In genomic region chr12:101020210-101021015, GRCm38 (mm10) we compare ENCODE assay signal across 13 mouse cellular contexts. TPM values are rescaled to one million over a fixed set of nuclear protein-coding genes. Genes with fewer than 3 reads are reported as not detected.
A peak's percentile ranks its signal among the peaks of the same experiment; 100 is the strongest.
DNase-seq lines count a peak whose midpoint lies in the region; ATAC-seq and TF ChIP-seq lines count a peak whose summit lies in the region.
"Had no signal": no experiment of that assay in that cellular context is flagged by ENCODE, and none has a peak within 500 bp of the region (broad histone marks: within the 10 kb centered on the region; RNA-seq: fewer than 3 reads in every experiment).

No protein-coding gene starts in this region.

- H3K27ac ChIP-seq in embryonic facial prominence, embryonic 13.5 days: peak overlapping the region; percentile 36; the same call in 1 of the 2 replicates
- H3K27ac ChIP-seq in embryonic facial prominence, embryonic 10.5 days (replicated peaks): no peak overlapping the region
- H3K27ac ChIP-seq in forebrain, embryonic 14.5 days (ENCODE audit: low read depth, low read length): 0 out of 2 replicates have a peak overlapping the region, but pooled peaks have one; percentile 21
- H3K27ac ChIP-seq in kidney, embryonic 15.5 days: no peak overlapping the region
- H3K27ac ChIP-seq: heart, embryonic 15.5 days; limb, embryonic 10.5 days; stomach, embryonic 15.5 days had no signal

- no peak overlapping the region for H3K4me3 ChIP-seq in embryonic facial prominence, embryonic 13.5 days
- H3K4me3 ChIP-seq in embryonic facial prominence, embryonic 10.5 days: no peak overlapping the region
- H3K4me3 ChIP-seq in forebrain, embryonic 14.5 days (ENCODE audit: low read depth, low read length): no peak overlapping the region
- no peak overlapping the region for H3K4me3 ChIP-seq in kidney, embryonic 15.5 days (replicated peaks)
- H3K4me3 ChIP-seq: heart, embryonic 15.5 days; limb, embryonic 10.5 days; stomach, embryonic 15.5 days had no signal

- DNase-seq in embryonic facial prominence, embryonic 10.5 days (ENCODE audit: low spot score): no peak
- peak; percentile 28 to 56 for DNase-seq in lung, adult 18-20 months
- no peak for DNase-seq in lung, postnatal 36 days
- DNase-seq in brain, embryonic 14.5 days (ENCODE audit: low read depth): peak; percentile 71
- peak; percentile 64 for DNase-seq in forebrain, embryonic 14.5 days (ENCODE audit: low spot score)
- no peak for DNase-seq in kidney, adult 11 months
- DNase-seq: kidney, postnatal 14 days had no signal

- TF ChIP-seq POLR2A in brain, embryonic 14.5 days (IDR thresholded peaks at IDR 0.05; ENCODE audit: borderline replicate concordance, extremely low read depth, insufficient read depth, insufficient read length, poor library complexity, severe bottlenecking): no peak

- ATAC-seq in embryonic facial prominence, embryonic 13.5 days (ENCODE audit: insufficient number of reproducible peaks, insufficient read depth, low FRiP score, low TSS enrichment, low read depth): no peak
- ATAC-seq in forebrain, embryonic 14.5 days: peak; percentile 22; the same call in 1 of the 2 replicates
- ATAC-seq in kidney, embryonic 15.5 days (replicated peaks; ENCODE audit: low FRiP score): no peak
- ATAC-seq: Patski had no signal

- H3K36me3 ChIP-seq in embryonic facial prominence, embryonic 13.5 days: no peaks in the 10 kb centered on the region
- H3K36me3 ChIP-seq in embryonic facial prominence, embryonic 10.5 days (replicated peaks): peaks cover 39% of the 10 kb centered on the region
- peaks cover 16% of the 10 kb centered on the region for H3K36me3 ChIP-seq in forebrain, embryonic 14.5 days (ENCODE audit: control insufficient read depth, insufficient read depth, low read length)
- peaks cover 28% of the 10 kb centered on the region for H3K36me3 ChIP-seq in kidney, embryonic 15.5 days
- H3K36me3 ChIP-seq: heart, embryonic 15.5 days; stomach, embryonic 15.5 days had no signal

- 80% methylated on average over 15 of the region's 15 CpGs for WGBS in embryonic facial prominence, embryonic 13.5 days
- 92% methylated on average over 15 of the region's 15 CpGs for WGBS in embryonic facial prominence, embryonic 10.5 days
- WGBS in forebrain, embryonic 14.5 days: 58% methylated on average over 15 of the region's 15 CpGs
- 84% methylated on average over 15 of the region's 15 CpGs for WGBS in kidney, embryonic 15.5 days

- H3K4me2 ChIP-seq in embryonic facial prominence, embryonic 13.5 days: no peak overlapping the region
- H3K4me2 ChIP-seq in forebrain, embryonic 14.5 days (ENCODE audit: low read length): no peak overlapping the region
- no peak overlapping the region for H3K4me2 ChIP-seq in kidney, embryonic 15.5 days
- H3K4me2 ChIP-seq: heart, embryonic 15.5 days; stomach, embryonic 15.5 days had no signal

- peaks cover 9% of the 10 kb centered on the region; the same call in 1 of the 2 replicates for H3K27me3 ChIP-seq in embryonic facial prominence, embryonic 13.5 days
- peaks cover 1% of the 10 kb centered on the region; the same call in 1 of the 2 replicates for H3K27me3 ChIP-seq in embryonic facial prominence, embryonic 10.5 days (replicated peaks; ENCODE audit: low read depth, poor library complexity, severe bottlenecking)
- no peaks in the 10 kb centered on the region for H3K27me3 ChIP-seq in forebrain, embryonic 14.5 days (replicated peaks; ENCODE audit: control insufficient read depth, insufficient read depth, low read length)
- H3K27me3 ChIP-seq in kidney, embryonic 15.5 days: no peaks in the 10 kb centered on the region
- H3K27me3 ChIP-seq: Patski; stomach, embryonic 15.5 days had no signal

- no peaks in the 10 kb centered on the region for H3K9me3 ChIP-seq in embryonic facial prominence, embryonic 13.5 days
- peaks cover 4% of the 10 kb centered on the region; the same call in 1 of the 2 replicates for H3K9me3 ChIP-seq in embryonic facial prominence, embryonic 10.5 days
- H3K9me3 ChIP-seq in forebrain, embryonic 14.5 days (replicated peaks; ENCODE audit: control insufficient read depth, low read length): no peaks in the 10 kb centered on the region
- no peaks in the 10 kb centered on the region for H3K9me3 ChIP-seq in kidney, embryonic 15.5 days (replicated peaks)
- H3K9me3 ChIP-seq: heart, embryonic 15.5 days; limb, embryonic 10.5 days; stomach, embryonic 15.5 days had no signal

- H3K9ac ChIP-seq in embryonic facial prominence, embryonic 13.5 days: no peak overlapping the region
- no peak overlapping the region for H3K9ac ChIP-seq in forebrain, embryonic 14.5 days (ENCODE audit: low read length)
- H3K9ac ChIP-seq in kidney, embryonic 15.5 days: no peak overlapping the region
- H3K9ac ChIP-seq: heart, embryonic 15.5 days; stomach, embryonic 15.5 days had no signal

- TF ChIP-seq CTCF in brain, embryonic 14.5 days (IDR thresholded peaks at IDR 0.05; ENCODE audit: borderline replicate concordance, extremely low read depth, insufficient read depth, insufficient read length): no peak

- H3K4me1 ChIP-seq in embryonic facial prominence, embryonic 13.5 days: peaks cover 36% of the 10 kb centered on the region
- peaks cover 85% of the 10 kb centered on the region for H3K4me1 ChIP-seq in embryonic facial prominence, embryonic 10.5 days
- H3K4me1 ChIP-seq in forebrain, embryonic 14.5 days (ENCODE audit: control insufficient read depth, insufficient read depth, low read length): peaks cover 52% of the 10 kb centered on the region
- H3K4me1 ChIP-seq in kidney, embryonic 15.5 days: peaks cover 68% of the 10 kb centered on the region

RNA-seq across cellular contexts. Expression of gene Ccdc88c, which starts 8.4 kb away (rescaled TPM):
- 4.5 and 5.5 TPM in 2 replicates for polyA plus RNA-seq in embryonic facial prominence, embryonic 13.5 days (2015; fragmentation: Nextera tagmentation; extraction: Ambion mirVana)
- polyA plus RNA-seq in embryonic facial prominence, embryonic 10.5 days (2016; fragmentation: Nextera tagmentation; extraction: Ambion mirVana): 10.8 and 12.5 TPM in 2 replicates
- 24.1 and 31.6 TPM in 2 replicates for polyA plus RNA-seq in brain, embryonic 14.5 days (2012; rRNA removed)
- polyA plus RNA-seq in forebrain, embryonic 14.5 days (2014; fragmentation: Nextera tagmentation; extraction: Ambion mirVana): 11.6 and 15.3 TPM in 2 replicates
- polyA plus RNA-seq in kidney, embryonic 15.5 days (2015; fragmentation: Nextera tagmentation; extraction: Ambion mirVana): 12.5 and 12.7 TPM in 2 replicates

Comparison
In these comparisons a context has a peak if more than half of its experiments do, and no peak if none do; other contexts are left out.
1. H3K27ac ChIP-seq: peak in embryonic facial prominence, embryonic 13.5 days (single experiment) and forebrain, embryonic 14.5 days (single experiment); none in embryonic facial prominence, embryonic 10.5 days (single experiment) and kidney, embryonic 15.5 days (single experiment).
2. DNase-seq: peak in lung, adult 18-20 months (2 of 2), brain, embryonic 14.5 days (single experiment) and forebrain, embryonic 14.5 days (single experiment); none in embryonic facial prominence, embryonic 10.5 days (single experiment), lung, postnatal 36 days (single experiment) and kidney, adult 11 months (single experiment).